Mouse (Mus musculus) neural tube, embryonic 15.5 days (tissue): ENCODE results near the gene Cr1l. TPM values are rescaled to one million over a fixed set of nuclear protein-coding genes. Genes with fewer than 3 reads are reported as not detected.
A peak's percentile ranks its signal among the peaks of the same experiment; 100 is the strongest.

Experiments
- ATAC-seq: fragments of 200-750 bp; cut with Nextera tagmentation; 2 replicates; pipeline ENCODE4 v1.8.0; 2017; ENCODE audit warnings: mild to moderate bottlenecking, moderate TSS enrichment, moderate library complexity; ENCODE audit not compliant: low FRiP score
- H3K27ac ChIP-seq: fragments of 300-500 bp; sonication (generic); replicated peaks from 2 replicates; pipeline ENCODE4 v1.5.1; 2015; ENCODE audit warnings: mild to moderate bottlenecking, inconsistent platforms
- H3K27me3 ChIP-seq: fragments of 300-500 bp; sonication (generic); replicated peaks from 2 replicates; pipeline ENCODE4 v1.6.1; 2015; ENCODE audit warnings: inconsistent platforms
- H3K36me3 ChIP-seq: fragments of 300-500 bp; sonication (generic); 2 replicates; pipeline ENCODE4 v1.6.1; 2015; ENCODE audit warnings: inconsistent platforms
- H3K4me1 ChIP-seq: fragments of 300-500 bp; sonication (generic); 2 replicates; pipeline ENCODE4 v1.6.1; 2015; ENCODE audit warnings: inconsistent platforms
- H3K4me2 ChIP-seq: fragments of 300-500 bp; sonication (generic); 2 replicates; pipeline ENCODE4 v1.6.1; 2015; ENCODE audit warnings: inconsistent platforms, mild to moderate bottlenecking, moderate library complexity
- H3K4me3 ChIP-seq: fragments of 300-500 bp; sonication (generic); replicated peaks from 2 replicates; pipeline ENCODE4 v1.5.1; 2015; ENCODE audit warnings: mild to moderate bottlenecking, inconsistent platforms
- H3K9ac ChIP-seq: fragments of 300-500 bp; sonication (generic); replicated peaks from 2 replicates; pipeline ENCODE4 v1.6.1; 2015; ENCODE audit warnings: mild to moderate bottlenecking, inconsistent platforms
- H3K9me3 ChIP-seq: fragments of 300-500 bp; sonication (generic); replicated peaks from 2 replicates; pipeline ENCODE4 v1.6.1; 2016; ENCODE audit warnings: inconsistent platforms
- WGBS: fragments of 180-500 bp; shearing (Covaris S2); methylation state at CpG from one replicate; pipeline ENCODE4 v1.1.7; 2015; ENCODE audit warnings: mixed read lengths; 5-methylcytosine and 5-hydroxymethylcytosine counted together
- polyA plus RNA-seq: library from polyadenylated mRNA; unstranded; fragments of >200 nt; fragmentation: Nextera tagmentation; extraction: Ambion mirVana; gene quantifications from 2 replicates; pipeline ENCODE4 v1.2.1, GENCODE M21; 2015

Gene Cr1l
- polyA plus RNA-seq, 1 experiment from 2014 or later: 35.5 TPM

GRCm38 (mm10) chr1:195092220-195092720 is 39.1 kb downstream of the Cr1l start, which contains the start of gene Cd46:
Gene Cd46 (minus strand): TSS chr1:195092249.
- H3K27ac ChIP-seq: no peak within 1 kb of the TSS
- 0 out of 2 replicates have a peak within 1 kb of the TSS, but pooled peaks have one; percentile 23 for H3K9ac ChIP-seq
- ATAC-seq: peak; percentile 85
- H3K4me2 ChIP-seq: peak within 1 kb of the TSS; percentile 70
- no peaks in the 10 kb centered on the region for H3K27me3 ChIP-seq
- H3K9me3 ChIP-seq: no peaks in the 10 kb centered on the region
- peak within 1 kb of the TSS; percentile 37 for H3K4me3 ChIP-seq
- peaks cover 10% of the 10 kb centered on the region for H3K4me1 ChIP-seq
- 0 out of 2 replicates have a peak, but pooled peaks cover 7% of the 10 kb centered on the region for H3K36me3 ChIP-seq
- WGBS: 5% methylated on average over 14 of the region's 14 CpGs

GRCm38 (mm10) chr1:195091699-195092219 is 39.6 kb downstream of the Cr1l start:
- Histone ChIP-seq H3K27me3 (no peaks in the 10 kb centered on the region), H3K27ac (no peak overlapping the region), H3K9me3 (no peaks in the 10 kb centered on the region), H3K4me1 (peaks cover 10% of the 10 kb centered on the region), H3K4me3 (peak overlapping the region; percentile 37), H3K4me2 (peak overlapping the region; percentile 70), H3K9ac (no peak overlapping the region), H3K36me3 (0 out of 2 replicates have a peak, but pooled peaks cover 3% of the 10 kb centered on the region)
- 21% methylated on average over 11 of the region's 11 CpGs for WGBS
- ATAC-seq: peak; percentile 59

- Histone ChIP-seq H3K9me3 (no peaks in the 10 kb centered on the region), H3K4me1 (no peaks in the 10 kb centered on the region), H3K27ac (no peak overlapping the region), H3K36me3 (no peaks in the 10 kb centered on the region), H3K4me3 (no peak overlapping the region), H3K4me2 (no peak overlapping the region), H3K27me3 (no peaks in the 10 kb centered on the region), H3K9ac (no peak overlapping the region)
- no peak for ATAC-seq
Measured at GRCm38 (mm10) chr1:195082142-195082541, 49.2 kb downstream of the Cr1l start.

Other genes starting within 250 kb of the Cr1l start
- 29.4 and 39.4 TPM in 2 replicates for gene Cd34, start 192.8 kb downstream of the Cr1l start, polyA plus RNA-seq
- gene Cd46, start 39.3 kb downstream of the Cr1l start, polyA plus RNA-seq: 1.2 and 1.3 TPM in 2 replicates
- 0.46 and 0.89 TPM in 2 replicates for gene Cr2, start 45.1 kb upstream of the Cr1l start, polyA plus RNA-seq